Mouse (Mus musculus) gastrocnemius, postnatal 36 days (tissue): Measurements from ENCODE around the gene Egfem1. TPM values are rescaled to one million over a fixed set of nuclear protein-coding genes. Genes with fewer than 3 reads are reported as not detected.

Experiments
- DNase-seq, 2 experiments: peaks; one replicate each; pipeline ENCODE4 v3.0.0; 2022
- intact Hi-C: fragments of 180-260 bp; cut with DNase I; formaldehyde crosslinking; loops from one replicate; pipeline ENCODE4 v1.15.1; 2025
- total RNA-seq, 2 experiments: library from RNA; stranded (reverse); gene quantifications; 2 replicates each; pipeline ENCODE4 v1.2.3; 2021

Egfem1 gene
- total RNA-seq, 2 experiments from 2014 or later = not detected

- DNase-seq = no peak
- intact Hi-C loops = no loop called here
Measured at GRCm38 (mm10) chr3:29132054-29132931, 50.5 kb downstream of the Egfem1 start.

- DNase-seq = no peak
- intact Hi-C loops = no loop called here
Measured at GRCm38 (mm10) chr3:29134509-29134908, 52.7 kb downstream of the Egfem1 start.

GRCm38 (mm10) chr3:29135176-29136064 lies 53.6 kb downstream of the Egfem1 start:
- DNase-seq = no peak
- intact Hi-C loops = no loop called here

DNA sequence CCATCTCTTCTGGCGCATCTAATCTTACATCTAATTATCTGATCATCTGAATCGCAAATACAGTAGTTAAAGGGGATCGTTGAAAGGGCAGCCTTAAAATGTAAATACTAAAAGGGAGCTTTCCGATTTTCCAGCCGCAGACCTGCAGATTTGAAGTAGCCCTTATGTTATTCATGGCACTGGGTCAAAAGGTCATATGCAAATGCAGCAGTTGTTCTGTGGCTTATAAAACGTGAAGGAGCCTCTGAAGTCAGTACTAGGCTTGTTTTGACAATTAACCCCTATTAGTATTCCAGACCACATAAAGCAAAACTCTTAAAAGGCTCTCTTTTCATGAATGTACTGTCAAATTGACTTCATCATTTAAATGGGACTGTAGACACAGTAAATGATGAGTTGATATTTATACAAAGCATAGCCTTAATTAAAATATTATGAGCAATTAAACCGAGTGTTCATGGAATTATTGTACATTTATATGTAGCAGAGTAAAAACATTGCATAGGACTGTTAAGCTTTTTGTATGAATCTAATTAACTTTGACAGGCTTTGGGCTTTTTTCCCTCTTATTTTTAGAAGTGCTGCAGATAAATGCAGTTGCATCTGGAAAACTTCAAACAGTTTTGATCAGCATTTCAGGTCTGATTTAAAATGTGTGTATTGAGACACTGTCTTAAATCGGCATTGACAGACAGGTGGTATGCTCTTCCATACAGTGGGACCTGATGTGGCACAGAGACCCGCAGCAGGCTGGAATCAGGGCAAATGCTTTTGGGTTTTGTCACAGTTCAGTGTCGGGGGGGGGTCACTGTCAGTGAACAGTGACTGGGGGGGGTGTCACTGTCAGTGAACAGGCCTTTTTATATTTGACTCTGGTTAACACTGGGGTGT lies 54.5 kb downstream of the Egfem1 start:
- DNase-seq = no peak
- intact Hi-C loops = no loop called here

GRCm38 (mm10) chr3:29168401-29168800 lies 86.6 kb downstream of the Egfem1 start:
- intact Hi-C loops = no loop called here

DNA sequence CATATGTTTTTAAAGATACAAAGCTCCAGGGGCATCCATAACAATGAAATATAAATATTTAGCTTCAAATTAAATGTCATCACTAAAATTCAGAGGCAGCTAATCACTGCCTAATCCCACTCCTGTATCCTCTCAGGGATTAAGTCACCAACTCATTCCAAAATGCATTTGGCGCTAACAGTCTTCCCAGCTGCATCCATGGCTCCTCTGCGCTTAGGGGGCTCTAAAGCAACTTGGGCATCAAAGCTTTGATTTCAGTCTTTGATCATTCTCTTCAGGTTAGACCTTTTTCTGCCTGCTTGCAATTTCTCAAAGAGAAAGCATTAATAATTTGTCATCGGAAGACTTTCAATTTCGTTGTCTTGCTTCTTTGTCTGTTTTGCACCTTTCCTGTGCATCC lies 87.2 kb downstream of the Egfem1 start:
- no peak for DNase-seq
- intact Hi-C loops = no loop called here

More at GRCm38 (mm10) chr3:29168401-29168800, 86.6 kb downstream of the Egfem1 start:
- DNase-seq = no peak

DNA sequence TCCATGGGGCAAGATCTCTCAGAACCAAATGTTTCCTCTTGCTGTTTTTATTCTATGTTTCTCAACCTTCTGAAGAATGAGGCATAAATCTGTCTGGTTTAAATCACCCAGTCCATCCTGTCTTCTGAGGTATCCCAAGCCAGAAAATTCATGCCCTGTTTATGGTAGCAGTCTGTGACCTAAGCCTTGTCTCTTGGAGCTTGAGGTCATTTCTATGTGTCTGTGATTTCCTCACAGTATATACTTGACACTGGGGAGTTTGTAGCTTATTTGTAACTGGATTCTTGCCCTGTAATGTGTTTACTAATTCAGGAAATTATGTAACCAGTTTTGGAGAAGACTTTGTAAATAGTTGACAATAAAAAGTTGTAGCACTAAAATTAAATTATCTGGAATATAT lies 95.2 kb downstream of the Egfem1 start:
- intact Hi-C loops = no loop called here
- no peak for DNase-seq

DNA sequence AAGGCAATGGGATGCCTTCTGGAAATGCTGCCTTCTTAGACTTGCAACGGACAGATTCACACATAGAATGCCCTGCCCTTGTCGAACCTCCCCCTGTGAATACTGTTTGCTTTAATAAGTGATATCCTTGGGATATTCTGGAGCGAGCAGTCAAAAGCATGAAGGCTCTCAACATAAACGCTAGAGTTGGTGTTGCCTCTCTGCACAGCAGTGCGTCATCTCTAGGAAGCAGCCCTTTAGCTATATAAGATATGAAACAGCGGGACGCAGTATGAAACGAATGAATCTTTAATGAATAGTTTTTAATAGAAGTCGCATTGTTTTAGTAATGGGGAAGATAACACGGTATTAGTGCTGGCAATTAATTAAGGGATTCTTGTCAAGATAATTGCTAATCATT lies 101.2 kb downstream of the Egfem1 start:
- intact Hi-C loops = no loop called here
- no peak for DNase-seq

GRCm38 (mm10) chr3:29183615-29184198 lies 101.9 kb downstream of the Egfem1 start:
- no peak for DNase-seq
- intact Hi-C loops = no loop called here

- intact Hi-C loops = no loop called here
- DNase-seq = no peak
Measured at GRCm38 (mm10) chr3:29184486-29185241, 102.8 kb downstream of the Egfem1 start.

DNA sequence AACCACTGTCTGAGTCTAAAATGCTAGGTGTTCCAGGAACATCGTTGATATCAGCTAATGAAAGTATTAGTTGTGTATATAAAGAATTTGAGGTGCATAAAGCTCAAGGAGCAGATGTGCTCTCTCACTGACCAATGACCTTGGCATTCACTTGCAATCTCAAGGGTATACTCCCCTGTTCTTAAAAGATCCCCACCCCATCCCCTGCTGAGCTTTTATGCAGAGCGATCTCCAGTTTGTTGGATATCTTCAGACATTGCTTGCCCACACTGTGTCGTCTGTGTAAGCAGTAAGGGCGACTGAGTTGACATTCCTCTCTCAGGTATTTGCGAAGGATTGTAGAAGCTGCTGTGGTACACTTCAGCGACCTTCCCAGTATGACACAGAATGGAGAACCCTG lies 108.4 kb downstream of the Egfem1 start:
- intact Hi-C loops = no loop called here
- DNase-seq = no peak

- DNase-seq = no peak
Measured at GRCm38 (mm10) chr3:29197727-29198512, 116.1 kb downstream of the Egfem1 start.

DNA sequence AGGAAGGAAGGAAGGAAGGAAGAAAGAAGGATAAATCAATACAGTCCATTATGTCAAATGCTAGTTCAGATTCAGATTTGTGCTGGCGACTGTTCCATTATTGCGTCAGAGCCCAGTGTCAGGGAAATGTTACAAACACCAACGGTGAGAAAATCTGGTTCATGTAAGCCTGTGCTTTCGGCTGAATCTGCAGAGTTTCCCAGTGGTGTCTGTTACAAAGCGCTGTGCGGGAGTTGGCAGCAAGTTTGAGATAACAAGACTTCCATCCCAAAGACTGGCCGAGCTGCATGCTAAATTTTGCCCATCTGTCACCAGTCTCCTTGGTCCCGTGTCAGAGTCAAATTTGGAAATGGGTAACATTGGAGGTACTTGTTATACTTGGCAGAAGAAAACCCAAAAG lies 118.8 kb downstream of the Egfem1 start:
- intact Hi-C loops = no loop called here

More at GRCm38 (mm10) chr3:29197727-29198512, 116.1 kb downstream of the Egfem1 start:
- intact Hi-C loops = no loop called here

GRCm38 (mm10) chr3:29202536-29202935 lies 120.7 kb downstream of the Egfem1 start:
- intact Hi-C loops = no loop called here
- no peak for DNase-seq

More for the DNA sequence above, 118.8 kb downstream of the Egfem1 start:
- no peak for DNase-seq

DNA sequence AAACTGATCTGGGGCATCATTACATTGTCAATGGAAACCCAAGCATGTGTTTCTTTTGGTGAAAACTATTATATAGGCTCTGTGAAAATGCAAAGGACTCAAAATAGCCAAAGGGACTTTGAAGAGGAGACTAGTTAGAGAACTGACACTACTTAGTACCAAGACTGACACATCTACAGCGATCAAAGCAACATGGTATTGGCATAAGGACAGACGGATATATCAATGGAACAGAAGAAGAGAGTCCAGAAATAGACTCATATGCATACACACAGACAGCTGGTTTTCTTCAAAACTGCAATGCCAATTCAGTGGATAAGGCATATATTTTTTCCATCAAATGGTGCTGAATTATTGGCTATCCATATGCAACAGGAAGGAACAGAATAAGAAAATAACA lies 140.6 kb downstream of the Egfem1 start:
- intact Hi-C loops = no loop called here
- no peak for DNase-seq

DNA sequence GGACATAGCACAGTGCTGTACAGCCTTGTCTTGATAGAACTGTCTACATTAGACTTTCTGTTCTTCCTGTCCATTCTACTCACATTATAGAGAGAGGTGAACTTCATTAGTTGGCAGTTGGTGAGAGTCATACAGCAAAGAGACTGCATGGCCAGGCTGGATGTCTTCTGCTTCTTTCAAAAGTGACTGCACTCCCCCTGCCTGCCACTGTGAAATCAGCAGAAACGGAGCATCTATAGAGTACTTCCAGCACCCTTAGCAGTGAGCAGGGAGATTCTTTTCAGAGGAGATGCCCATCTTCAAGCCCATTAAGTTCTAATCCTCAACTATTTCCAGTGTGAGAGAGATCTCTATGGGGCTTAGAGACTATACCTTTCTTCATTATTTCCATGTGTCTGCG lies 147.9 kb downstream of the Egfem1 start:
- DNase-seq = no peak
- intact Hi-C loops = no loop called here

DNA sequence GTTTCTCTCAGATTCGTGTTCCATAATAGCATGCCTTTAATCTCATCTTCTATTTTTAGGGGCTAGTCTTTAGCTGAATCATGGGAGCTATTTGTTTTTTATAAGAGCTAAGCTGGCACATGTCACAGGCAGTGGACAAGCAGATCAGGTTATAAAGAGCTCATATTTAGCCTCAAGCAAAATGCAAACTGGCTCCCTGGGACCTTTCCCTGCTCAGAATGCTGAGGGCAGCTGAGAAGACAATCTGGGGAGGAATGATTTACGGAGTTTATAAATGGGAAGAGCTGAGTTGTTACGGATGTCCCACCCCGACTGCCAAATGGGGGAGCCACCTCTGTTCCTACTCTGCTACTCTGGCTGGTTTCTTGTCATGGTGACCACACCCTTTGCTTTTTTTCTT lies 153.7 kb downstream of the Egfem1 start:
- DNase-seq = no peak

GRCm38 (mm10) chr3:29236517-29236916 lies 154.7 kb downstream of the Egfem1 start:
- no peak for DNase-seq
- intact Hi-C loops = no loop called here

More for the DNA sequence above, 153.7 kb downstream of the Egfem1 start:
- intact Hi-C loops = no loop called here
